In genomic region chr4:125117902-125118320, GRCm38 (mm10) we compare ENCODE assay signal across 12 mouse cellular contexts. TPM values are rescaled to one million over a fixed set of nuclear protein-coding genes. Genes with fewer than 3 reads are reported as not detected.
DNase-seq lines count a peak whose midpoint lies in the region; ATAC-seq and TF ChIP-seq lines count a peak whose summit lies in the region.
"Had no signal": no experiment of that assay in that cellular context is flagged by ENCODE, and none has a peak within 500 bp of the region (broad histone marks: within the 10 kb centered on the region; RNA-seq: fewer than 3 reads in every experiment).

No protein-coding gene starts in this region.

- WGBS in midbrain, postnatal 0 days: 84% methylated on average over 7 of the region's 7 CpGs
- WGBS in midbrain, embryonic 15.5 days: 80% methylated on average over 7 of the region's 7 CpGs

- H3K4me2 ChIP-seq in midbrain, postnatal 0 days (ENCODE audit: low read depth, low read length, poor library complexity, severe bottlenecking): no peak overlapping the region
- no peak overlapping the region for H3K4me2 ChIP-seq in midbrain, embryonic 15.5 days
- H3K4me2 ChIP-seq: forebrain, embryonic 13.5 days; heart, embryonic 15.5 days; midbrain, embryonic 12.5 days had no signal

- H3K4me1 ChIP-seq in midbrain, postnatal 0 days (ENCODE audit: insufficient read depth, low read length): no peaks in the 10 kb centered on the region
- H3K4me1 ChIP-seq in midbrain, embryonic 15.5 days: peaks cover 10% of the 10 kb centered on the region
- H3K4me1 ChIP-seq in megakaryocyte, embryonic 14.5 days: peaks cover 98% of the 10 kb centered on the region

- TF ChIP-seq CTCF in midbrain, postnatal 0 days (IDR thresholded peaks at IDR 0.05): no peak

- no peaks in the 10 kb centered on the region for H3K36me3 ChIP-seq in midbrain, postnatal 0 days (ENCODE audit: insufficient read depth, low read length)
- H3K36me3 ChIP-seq in midbrain, embryonic 15.5 days (replicated peaks): no peaks in the 10 kb centered on the region
- H3K36me3 ChIP-seq in megakaryocyte, embryonic 14.5 days (replicated peaks; ENCODE audit: low read length): peaks cover 59% of the 10 kb centered on the region
- H3K36me3 ChIP-seq: midbrain, embryonic 12.5 days had no signal

- no peak for DNase-seq in midbrain, postnatal 0 days (ENCODE audit: low spot score)
- peak; percentile 46 for DNase-seq in adrenal gland, postnatal 14 days
- peak; percentile 76 for DNase-seq in thymus, postnatal 14 days
- DNase-seq in gastrocnemius, postnatal 25 days: no peak
- no peak for DNase-seq in urinary bladder, postnatal 14 days (ENCODE audit: low spot score)
- no peak for DNase-seq in frontal cortex, postnatal 25 days (ENCODE audit: low spot score in 2 of 2)
- DNase-seq: cerebellum, postnatal 10 days had no signal

- no peaks in the 10 kb centered on the region for H3K9me3 ChIP-seq in midbrain, postnatal 0 days (ENCODE audit: low read length)
- H3K9me3 ChIP-seq in midbrain, embryonic 15.5 days: no peaks in the 10 kb centered on the region
- no peaks in the 10 kb centered on the region for H3K9me3 ChIP-seq in megakaryocyte, embryonic 14.5 days
- H3K9me3 ChIP-seq: forebrain, embryonic 13.5 days; heart, embryonic 15.5 days; midbrain, embryonic 12.5 days had no signal

- H3K27ac ChIP-seq in midbrain, postnatal 0 days (ENCODE audit: low read depth, low read length): no peak overlapping the region
- no peak overlapping the region for H3K27ac ChIP-seq in midbrain, embryonic 15.5 days
- H3K27ac ChIP-seq: forebrain, embryonic 13.5 days; heart, embryonic 15.5 days; midbrain, embryonic 12.5 days had no signal

- no peak overlapping the region for H3K4me3 ChIP-seq in midbrain, postnatal 0 days (ENCODE audit: low read depth, low read length)
- no peak overlapping the region for H3K4me3 ChIP-seq in midbrain, embryonic 15.5 days
- H3K4me3 ChIP-seq in megakaryocyte, embryonic 14.5 days (replicated peaks): peak overlapping the region; percentile 52
- H3K4me3 ChIP-seq: forebrain, embryonic 13.5 days; heart, embryonic 15.5 days; midbrain, embryonic 12.5 days had no signal

- no peaks in the 10 kb centered on the region for H3K27me3 ChIP-seq in midbrain, postnatal 0 days (ENCODE audit: insufficient read depth, low read length)
- no peaks in the 10 kb centered on the region for H3K27me3 ChIP-seq in midbrain, embryonic 15.5 days (replicated peaks)
- H3K27me3 ChIP-seq in megakaryocyte, embryonic 14.5 days (replicated peaks): no peaks in the 10 kb centered on the region
- H3K27me3 ChIP-seq: forebrain, embryonic 13.5 days; heart, embryonic 15.5 days; midbrain, embryonic 12.5 days had no signal

- no peak for ATAC-seq in midbrain, postnatal 0 days (ENCODE audit: low FRiP score)
- ATAC-seq in midbrain, embryonic 15.5 days (replicated peaks): no peak
- ATAC-seq: forebrain, embryonic 13.5 days had no signal

- H3K9ac ChIP-seq in midbrain, postnatal 0 days (replicated peaks; ENCODE audit: low read length, poor library complexity, severe bottlenecking): peak overlapping the region; percentile 44; the same call in 1 of the 2 replicates
- no peak overlapping the region for H3K9ac ChIP-seq in midbrain, embryonic 15.5 days
- H3K9ac ChIP-seq: forebrain, embryonic 13.5 days; heart, embryonic 15.5 days; midbrain, embryonic 12.5 days had no signal

RNA-seq across cellular contexts. Expression of gene Zc3h12a, which starts 9.7 kb away (rescaled TPM):
- 0.88 and 2.5 TPM in 2 replicates for total RNA-seq in midbrain, postnatal 0 days (2014; rRNA removed)
- 0.12 and 0.20 TPM in 2 replicates for polyA plus RNA-seq in midbrain, postnatal 0 days (2015; fragmentation: Nextera tagmentation; extraction: Ambion mirVana)
- 0.15 TPM in 2 replicates for polyA plus RNA-seq in midbrain, embryonic 15.5 days (2015; fragmentation: Nextera tagmentation; extraction: Ambion mirVana)
- 5.4 and 6.3 TPM in 2 replicates for total RNA-seq in adrenal gland, postnatal 14 days (2021)
- 19.3 and 20.5 TPM in 2 replicates for polyA plus RNA-seq in megakaryocyte, embryonic 14.5 days (2012; ENCODE audit: insufficient read depth, low replicate concordance)
- 1 to 10 TPM; 2.3 to 2.9 TPM for total RNA-seq in gastrocnemius, postnatal 25 days (2021)

RNA-seq across cellular contexts. Expression of gene Meaf6, which starts 33.0 kb away (rescaled TPM):
- total RNA-seq in midbrain, postnatal 0 days (2014; rRNA removed): 82.6 and 95.2 TPM in 2 replicates
- 139 and 170 TPM in 2 replicates for polyA plus RNA-seq in midbrain, postnatal 0 days (2015; fragmentation: Nextera tagmentation; extraction: Ambion mirVana)
- 152 and 168 TPM in 2 replicates for polyA plus RNA-seq in midbrain, embryonic 15.5 days (2015; fragmentation: Nextera tagmentation; extraction: Ambion mirVana)
- total RNA-seq in adrenal gland, postnatal 14 days (2021): 28.9 and 33.0 TPM in 2 replicates
- 41.3 and 52.8 TPM in 2 replicates for polyA plus RNA-seq in megakaryocyte, embryonic 14.5 days (2012; ENCODE audit: insufficient read depth, low replicate concordance)
- 10 to 100 TPM; 10.7 to 12.9 TPM for total RNA-seq in gastrocnemius, postnatal 25 days (2021)

RNA-seq across cellular contexts. Expression of gene Snip1, which starts 51.4 kb away (rescaled TPM):
- 33.5 and 35.1 TPM in 2 replicates for total RNA-seq in midbrain, postnatal 0 days (2014; rRNA removed)
- polyA plus RNA-seq in midbrain, postnatal 0 days (2015; fragmentation: Nextera tagmentation; extraction: Ambion mirVana): 16.0 and 17.1 TPM in 2 replicates
- 27.3 and 28.1 TPM in 2 replicates for polyA plus RNA-seq in midbrain, embryonic 15.5 days (2015; fragmentation: Nextera tagmentation; extraction: Ambion mirVana)
- 17.1 and 17.8 TPM in 2 replicates for total RNA-seq in adrenal gland, postnatal 14 days (2021)
- polyA plus RNA-seq in megakaryocyte, embryonic 14.5 days (2012; ENCODE audit: insufficient read depth, low replicate concordance): 4.0 and 10.9 TPM in 2 replicates
- total RNA-seq in gastrocnemius, postnatal 25 days (2021): 1 to 10 TPM; 4.6 to 4.7 TPM

RNA-seq across cellular contexts. Expression of gene Dnali1, which starts 52.4 kb away (rescaled TPM):
- 0.47 and 3.1 TPM in 2 replicates for total RNA-seq in midbrain, postnatal 0 days (2014; rRNA removed)
- polyA plus RNA-seq in midbrain, postnatal 0 days (2015; fragmentation: Nextera tagmentation; extraction: Ambion mirVana): 1.3 TPM in 2 replicates
- polyA plus RNA-seq in midbrain, embryonic 15.5 days (2015; fragmentation: Nextera tagmentation; extraction: Ambion mirVana): 1.3 and 1.5 TPM in 2 replicates
- total RNA-seq in adrenal gland, postnatal 14 days (2021): not detected in 2 replicates
- not detected in 2 replicates for polyA plus RNA-seq in megakaryocyte, embryonic 14.5 days (2012; ENCODE audit: insufficient read depth, low replicate concordance)
- total RNA-seq in gastrocnemius, postnatal 25 days (2021): not detected

Comparison
In these comparisons a context has a peak if more than half of its experiments do, and no peak if none do; other contexts are left out.
1. DNase-seq: peak in adrenal gland, postnatal 14 days (single experiment) and thymus, postnatal 14 days (single experiment); none in midbrain, postnatal 0 days (single experiment), gastrocnemius, postnatal 25 days (single experiment), urinary bladder, postnatal 14 days (single experiment) and frontal cortex, postnatal 25 days (0 of 2).